Mouse (Mus musculus) spleen, adult 2 months (tissue): ENCODE data around the gene Serinc5. TPM values are rescaled to one million over a fixed set of nuclear protein-coding genes. Genes with fewer than 3 reads are reported as not detected.

ENCODE experiments used
- DNase-seq, 2 experiments: peaks; one replicate each; pipeline versions ENCODE4 v3.0.0 to v3.0.0-alpha.2; 2012 to 2021; ENCODE audit warnings: low spot score in 2 of 2, low read depth in 1 of 2
- H3K27ac ChIP-seq: fragments of 200-500 bp; 2 replicates; pipeline ENCODE4 v1.5.1; 2012; ENCODE audit warnings: low read length, inconsistent platforms; ENCODE audit not compliant: insufficient read depth
- H3K27me3 ChIP-seq: fragments of 200-500 bp; 2 replicates; pipeline ENCODE4 v1.6.1; 2012; ENCODE audit warnings: mild to moderate bottlenecking, moderate library complexity, low read length, inconsistent platforms; ENCODE audit not compliant: control insufficient read depth, insufficient read depth
- H3K36me3 ChIP-seq: fragments of 200-500 bp; 2 replicates; pipeline ENCODE4 v1.6.1; 2012; ENCODE audit warnings: mild to moderate bottlenecking, low read length, inconsistent platforms; ENCODE audit not compliant: control insufficient read depth, insufficient read depth
- H3K4me1 ChIP-seq: fragments of 200-500 bp; 2 replicates; pipeline ENCODE4 v1.6.1; 2011; ENCODE audit warnings: inconsistent platforms; ENCODE audit not compliant: control insufficient read depth, insufficient read depth, insufficient read length
- H3K4me3 ChIP-seq: fragments of 200-500 bp; 2 replicates; pipeline ENCODE4 v1.5.1; 2011; ENCODE audit warnings: mild to moderate bottlenecking, inconsistent platforms; ENCODE audit not compliant: insufficient read depth, insufficient read length; ENCODE audit errors: extremely low read depth
- CTCF ChIP-seq: fragments of 200-500 bp; IDR thresholded peaks from 2 replicates; pipeline ENCODE4 v1.5.1; 2011; ENCODE audit warnings: mild to moderate bottlenecking, inconsistent platforms; ENCODE audit not compliant: insufficient read depth, insufficient read length, insufficient replicate concordance; ENCODE audit errors: extremely low read depth
- POLR2A ChIP-seq: fragments of 200-500 bp; IDR thresholded peaks from 2 replicates; pipeline ENCODE4 v1.6.1; 2011; ENCODE audit warnings: low read depth, low read length, inconsistent platforms
- whole genome bisulfite sequencing: fragments of 180-500 bp; shearing (Covaris S2); methylation state at CpG from one replicate; pipeline ENCODE4 v1.1.7; 2018; 5-methylcytosine and 5-hydroxymethylcytosine counted together
- polyA plus RNA-seq: library from polyadenylated mRNA; depleted of rRNA; stranded (reverse); fragments of >200 nt; gene quantifications from 2 replicates; pipeline ENCODE4 v1.2.3, GENCODE M21; 2012; rRNA removed

Serinc5 gene
- polyA plus RNA-seq = 16.4 and 23.8 TPM in 2 replicates

DNA sequence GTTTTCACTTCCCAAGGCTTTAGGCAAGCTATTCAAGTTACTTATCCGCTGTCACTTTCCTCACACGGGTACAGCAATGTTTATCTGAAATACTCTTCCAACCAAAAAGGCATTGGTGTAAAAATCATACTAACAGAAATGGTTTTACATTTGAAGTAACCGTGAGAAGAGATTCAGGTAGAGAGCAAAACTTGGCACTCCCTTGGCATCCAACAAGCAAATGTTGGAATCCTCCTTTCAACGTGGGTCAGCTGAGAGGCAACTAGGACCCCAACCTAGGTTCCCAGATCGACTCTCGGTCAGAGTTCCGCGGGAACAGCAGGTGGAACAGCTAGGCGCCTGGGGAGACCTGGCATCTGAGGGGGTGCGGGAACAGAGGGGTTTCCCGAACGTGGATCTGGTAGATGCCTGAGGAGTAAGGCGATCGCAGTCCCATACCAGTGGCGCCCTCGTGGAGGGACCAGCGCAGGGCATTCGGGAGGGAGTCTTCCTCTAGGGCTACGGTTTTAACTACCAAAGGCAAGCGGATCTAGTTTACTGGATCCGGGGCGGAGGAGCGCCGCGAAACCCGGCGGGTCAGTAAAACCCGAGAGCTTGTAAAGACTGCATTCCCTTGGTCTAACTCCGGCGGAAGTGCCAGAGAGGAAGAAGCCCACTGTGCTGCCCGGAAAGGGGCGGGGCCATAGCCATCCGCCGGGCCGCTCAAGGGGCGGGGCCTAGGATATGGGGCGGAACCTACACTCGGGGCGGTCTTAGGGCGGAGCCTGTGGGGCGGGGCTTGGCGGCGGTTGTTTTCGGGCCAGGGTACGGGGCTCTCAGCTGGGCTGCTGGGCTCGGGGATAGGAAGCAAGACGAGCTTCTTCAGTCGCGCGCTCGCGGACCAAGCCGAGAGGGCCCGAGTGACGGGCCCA is at the start of gene Serinc5:
Serinc5 (plus strand) TSS at position 781 of the 911 bp plus-strand sequence.
- peaks cover 4% of the 10 kb centered on the region for H3K4me1 ChIP-seq
- peak within 1 kb of the TSS; percentile 92 for H3K27ac ChIP-seq
- peak; percentile 77 to 98 for DNase-seq
- WGBS = 2% methylated on average over 55 of the region's 55 CpGs
- no peak for TF ChIP-seq CTCF
- TF ChIP-seq POLR2A = peak; percentile 72
- peak within 1 kb of the TSS; percentile 76 for H3K4me3 ChIP-seq
- H3K36me3 ChIP-seq = no peaks in the 10 kb centered on the region
- H3K27me3 ChIP-seq = no peaks in the 10 kb centered on the region

DNA sequence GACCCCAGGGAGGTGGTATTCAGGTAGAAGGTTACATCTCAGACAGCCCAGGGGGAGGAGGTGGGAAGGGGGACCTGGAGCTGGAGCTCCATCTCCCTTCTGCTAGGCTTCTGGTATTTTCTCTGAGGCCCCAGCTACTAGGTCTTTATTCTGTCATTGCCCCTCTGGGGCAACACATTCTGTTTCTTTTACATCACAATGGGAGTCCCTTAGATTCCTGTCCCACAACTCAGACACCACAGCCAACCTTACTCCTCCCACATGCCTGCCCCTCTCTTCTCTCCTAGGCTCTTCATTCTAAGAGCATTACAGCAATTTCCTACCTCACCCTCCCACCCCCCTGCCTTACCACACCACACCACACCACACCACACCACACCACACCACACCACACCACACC is 34.8 kb upstream of the Serinc5 start, which contains the start of gene Spz1:
Spz1 (minus strand) TSS at position 101 of the 400 bp plus-strand sequence.
- TF ChIP-seq CTCF (no peak), POLR2A (no peak)
- Histone ChIP-seq H3K27ac (no peak within 1 kb of the TSS), H3K36me3 (no peaks in the 10 kb centered on the region), H3K27me3 (no peaks in the 10 kb centered on the region), H3K4me3 (no peak within 1 kb of the TSS), H3K4me1 (no peaks in the 10 kb centered on the region)
- no peak for DNase-seq

DNA sequence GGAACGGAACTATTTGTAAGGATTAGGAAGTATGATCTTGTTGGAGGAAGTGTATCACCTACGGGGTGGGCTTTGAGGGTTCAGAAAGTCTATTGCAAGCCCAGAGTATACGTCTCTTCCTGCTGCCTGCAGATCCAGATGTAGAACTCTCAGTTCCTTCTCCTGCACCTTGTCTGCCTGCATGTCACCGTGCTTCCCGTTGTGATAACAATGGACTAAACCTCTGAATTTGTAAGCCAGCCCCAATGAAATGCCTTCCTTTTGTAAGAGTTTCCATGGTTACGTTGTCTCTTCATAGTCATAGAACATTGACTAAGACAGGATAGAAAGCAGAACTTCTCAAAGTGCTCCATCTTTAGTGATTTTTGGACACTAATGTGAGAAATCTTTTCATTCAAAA is 34.2 kb upstream of the Serinc5 start:
- WGBS = 16% methylated on average over 6 of the region's 6 CpGs
- no peak for DNase-seq
- no peaks in the 10 kb centered on the region for H3K4me1 ChIP-seq
- no peak for TF ChIP-seq POLR2A
- no peak for TF ChIP-seq CTCF
- H3K27me3 ChIP-seq = no peaks in the 10 kb centered on the region
- no peaks in the 10 kb centered on the region for H3K36me3 ChIP-seq
- no peak overlapping the region for H3K27ac ChIP-seq
- H3K4me3 ChIP-seq = no peak overlapping the region

DNA sequence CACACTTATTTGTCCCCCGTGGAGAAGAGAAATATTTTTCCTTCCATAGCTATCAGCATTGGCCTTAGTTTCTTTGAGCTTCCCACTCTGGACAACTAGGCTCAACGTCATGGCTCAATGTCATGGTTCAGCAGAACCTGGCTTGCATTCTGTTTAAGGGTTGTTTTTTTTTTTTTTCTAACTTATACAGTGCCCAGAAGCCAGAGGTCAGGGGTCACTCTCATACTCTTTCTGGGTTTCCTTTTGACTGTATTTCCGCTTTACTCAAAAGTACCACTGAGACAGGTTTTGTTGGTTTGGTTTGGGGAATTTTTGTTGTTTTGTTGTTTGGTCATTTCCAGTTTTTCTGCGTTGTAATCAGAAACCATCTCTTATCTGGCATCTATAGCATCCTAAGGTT is 32.7 kb upstream of the Serinc5 start:
- Histone ChIP-seq H3K27me3 (no peaks in the 10 kb centered on the region), H3K27ac (no peak overlapping the region), H3K4me1 (no peaks in the 10 kb centered on the region), H3K4me3 (no peak overlapping the region), H3K36me3 (no peaks in the 10 kb centered on the region)
- no peak for DNase-seq
- TF ChIP-seq POLR2A = no peak
- TF ChIP-seq CTCF = no peak
- 69% methylated on average over 4 of the region's 4 CpGs for WGBS

DNA sequence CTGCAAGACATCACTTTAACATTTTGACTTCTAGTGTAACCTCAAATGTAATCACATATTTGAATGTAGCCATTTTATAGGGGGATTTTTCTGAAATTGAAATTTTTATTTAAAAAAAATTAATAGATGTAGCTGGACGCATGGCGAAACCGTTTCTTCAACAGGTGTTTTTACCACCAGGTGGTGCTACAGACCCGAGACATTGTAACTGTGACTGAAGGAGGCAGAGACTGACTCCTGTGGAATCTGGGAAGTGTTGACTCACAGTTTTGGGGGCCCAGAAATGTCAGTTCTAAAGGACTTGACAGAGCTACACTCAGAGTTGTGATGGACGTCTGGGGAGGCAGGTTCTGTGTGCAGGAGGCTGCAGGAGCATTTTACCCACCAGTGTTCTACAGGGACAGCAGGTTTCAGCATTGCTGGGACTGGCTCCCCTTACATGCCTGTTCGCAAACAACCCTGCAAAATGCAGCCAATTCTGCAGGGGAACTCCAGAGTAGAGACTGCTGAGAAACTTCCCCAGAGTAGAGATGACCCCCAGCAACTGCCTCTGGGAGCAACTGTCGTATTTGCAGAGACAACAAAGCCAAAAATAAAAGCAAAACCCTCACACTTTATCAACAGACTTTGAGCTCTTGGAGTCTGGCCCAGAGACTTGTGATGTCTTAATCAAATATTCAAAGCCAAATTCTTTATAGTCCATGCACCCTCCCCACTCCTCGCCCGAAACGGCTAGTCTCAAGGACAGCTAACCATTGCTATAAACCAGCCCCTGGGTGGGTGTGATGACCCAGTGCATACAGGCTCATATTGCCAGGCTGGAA is 30.5 kb upstream of the Serinc5 start:
- no peaks in the 10 kb centered on the region for H3K4me1 ChIP-seq

DNA sequence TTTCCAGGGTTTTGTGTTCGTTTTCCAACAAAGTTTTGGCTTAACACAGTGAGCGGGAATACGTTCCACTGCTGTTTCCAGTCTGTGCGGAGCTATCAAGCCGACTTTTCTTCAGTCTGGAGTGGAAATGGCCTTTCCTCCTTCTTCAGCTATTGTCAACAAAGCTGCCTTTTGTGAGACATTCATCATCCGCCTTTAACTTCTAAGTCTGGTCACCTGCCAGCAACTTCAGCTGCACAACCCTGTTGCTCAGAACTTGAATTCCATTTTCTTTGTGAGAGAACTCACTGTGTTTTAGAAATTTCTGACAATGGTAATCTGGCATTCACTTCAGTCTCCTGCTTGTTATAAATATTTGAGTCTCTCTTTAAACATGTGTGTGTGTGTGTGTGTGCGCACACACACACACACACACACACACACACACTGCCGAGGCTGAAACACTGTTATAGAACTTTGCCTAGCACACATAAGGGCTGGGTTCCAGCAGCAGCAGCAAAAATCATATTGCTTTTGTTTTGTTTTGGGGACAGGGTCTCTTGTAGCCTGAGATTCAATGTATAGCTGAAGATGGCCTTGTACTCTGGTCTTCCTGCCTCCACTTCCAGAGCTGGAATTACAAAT is 26.7 kb upstream of the Serinc5 start:
- no peaks in the 10 kb centered on the region for H3K4me1 ChIP-seq
- TF ChIP-seq POLR2A = no peak
- TF ChIP-seq CTCF = no peak
- H3K36me3 ChIP-seq = no peaks in the 10 kb centered on the region
- no peak overlapping the region for H3K27ac ChIP-seq
- WGBS = 80% methylated on average over 8 of the region's 8 CpGs
- H3K4me3 ChIP-seq = no peak overlapping the region
- no peaks in the 10 kb centered on the region for H3K27me3 ChIP-seq
- DNase-seq = no peak

More for the DNA sequence above, 30.5 kb upstream of the Serinc5 start:
- Histone ChIP-seq H3K27me3 (no peaks in the 10 kb centered on the region), H3K4me3 (no peak overlapping the region), H3K27ac (peak overlapping the region; percentile 4; the same call in 1 of the 2 replicates), H3K36me3 (no peaks in the 10 kb centered on the region)
- TF ChIP-seq POLR2A (no peak), CTCF (peak; percentile 62; the same call in 1 of the 2 replicates)
- peak; percentile 32 to 66 for DNase-seq
- 43% methylated on average over 10 of the region's 10 CpGs for WGBS
